Mouse (Mus musculus) lung, postnatal 14 days (tissue): ENCODE data around the gene Olfr281.

Source experiments
- DNase-seq: peaks from one replicate; pipeline ENCODE4 v3.0.0; 2021

Gene Olfr281

GRCm38 (mm10) chr15:98486433-98487021, 34.1 kb downstream of the Olfr281 start:
- DNase-seq, result no peak

- peak; percentile 19 for DNase-seq
Measured at GRCm38 (mm10) chr15:98491332-98491731, 38.9 kb downstream of the Olfr281 start.

GRCm38 (mm10) chr15:98492102-98492501, 39.7 kb downstream of the Olfr281 start, which contains the start of gene Olfr279:
Gene Olfr279 (plus strand): TSS chr15:98492402.
- no peak for DNase-seq

- no peak for DNase-seq
Measured at GRCm38 (mm10) chr15:98497631-98498030, 45.2 kb downstream of the Olfr281 start.

- no peak for DNase-seq
Measured at GRCm38 (mm10) chr15:98503317-98503716, 50.9 kb downstream of the Olfr281 start.

GRCm38 (mm10) chr15:98504514-98504913, 52.1 kb downstream of the Olfr281 start:
- peak; percentile 86 for DNase-seq

- no peak for DNase-seq
Measured at GRCm38 (mm10) chr15:98506253-98506957, 54.0 kb downstream of the Olfr281 start.

- DNase-seq, result no peak
Measured at GRCm38 (mm10) chr15:98507321-98507720, 54.9 kb downstream of the Olfr281 start.

GRCm38 (mm10) chr15:98509387-98509786, 57.0 kb downstream of the Olfr281 start:
- DNase-seq, result no peak
